Mouse (Mus musculus): ENCODE measurements at regions not wholly inside any gene's neighbourhood (a gene's known extent, or its start where the extent isn't known, plus 50 kb on each side); places are given as distances from the start of the nearest gene placed in this dataset.

GRCm38 (mm10) chr12:71768471-71768870, 62.4 kb upstream of the Daam1 start:
- peaks cover 23% of the 10 kb centered on the region for H3K27me3 ChIP-seq (ENCODE audit: insufficient read depth, low read length)
- peaks cover 3% of the 10 kb centered on the region; the same call in 1 of the 2 replicates for H3K4me1 ChIP-seq (ENCODE audit: insufficient read depth, low read depth, low read length)
- peak; percentile 45; the same call in 1 of the 2 replicates for ATAC-seq (ENCODE audit: extremely low read depth, insufficient number of reproducible peaks, low FRiP score, poor library complexity, severe bottlenecking)
- no peaks in the 10 kb centered on the region for H3K9me3 ChIP-seq (replicated peaks)
- no peaks in the 10 kb centered on the region for H3K36me3 ChIP-seq (replicated peaks)
- DNase-seq (ENCODE audit: low spot score): peak; percentile 67
- TF ChIP-seq POLR2AphosphoS5 (IDR thresholded peaks at IDR 0.05; ENCODE audit: insufficient replicate concordance, low read depth, low read length): no peak
- TF ChIP-seq GATA1 (IDR thresholded peaks at IDR 0.05; ENCODE audit: borderline replicate concordance, low read length): no peak
- no peak for TF ChIP-seq TAL1 (conservative IDR thresholded peaks at IDR 0.05; ENCODE audit: low read depth, low read length)
- TF ChIP-seq GATA2 (IDR thresholded peaks at IDR 0.05; ENCODE audit: borderline replicate concordance, low read depth, low read length): no peak
- TF ChIP-seq CTCF (IDR thresholded peaks at IDR 0.05; ENCODE audit: low read depth, low read length): peak; percentile 84
- H3K4me3 ChIP-seq (ENCODE audit: low read depth, low read length): no peak overlapping the region

- TF ChIP-seq GATA2 (IDR thresholded peaks at IDR 0.05; ENCODE audit: borderline replicate concordance, low read depth, low read length) (no peak), TAL1 (conservative IDR thresholded peaks at IDR 0.05; ENCODE audit: low read depth, low read length) (no peak), POLR2AphosphoS5 (IDR thresholded peaks at IDR 0.05; ENCODE audit: insufficient replicate concordance, low read depth, low read length) (no peak), GATA1 (IDR thresholded peaks at IDR 0.05; ENCODE audit: borderline replicate concordance, low read length) (no peak), CTCF (IDR thresholded peaks at IDR 0.05; ENCODE audit: low read depth, low read length) (no peak)
- no peaks in the 10 kb centered on the region for H3K9me3 ChIP-seq (replicated peaks)
- H3K4me1 ChIP-seq (ENCODE audit: insufficient read depth, low read depth, low read length): peaks cover 3% of the 10 kb centered on the region; the same call in 1 of the 2 replicates
- no peak overlapping the region for H3K4me3 ChIP-seq (ENCODE audit: low read depth, low read length)
- ATAC-seq (ENCODE audit: extremely low read depth, insufficient number of reproducible peaks, low FRiP score, poor library complexity, severe bottlenecking) (no peak), DNase-seq (ENCODE audit: low spot score) (peak; percentile 6)
- H3K27me3 ChIP-seq (ENCODE audit: insufficient read depth, low read length): peaks cover 20% of the 10 kb centered on the region
- H3K36me3 ChIP-seq (replicated peaks): no peaks in the 10 kb centered on the region
Observed at GRCm38 (mm10) chr12:71768890-71769289, 62.0 kb upstream of the Daam1 start.

GRCm38 (mm10) chr12:71769302-71769701, 61.6 kb upstream of the Daam1 start:
- no peak for DNase-seq (ENCODE audit: low spot score)
- ATAC-seq (ENCODE audit: extremely low read depth, insufficient number of reproducible peaks, low FRiP score, poor library complexity, severe bottlenecking): no peak
- Histone ChIP-seq H3K4me3 (ENCODE audit: low read depth, low read length) (no peak overlapping the region), H3K27me3 (ENCODE audit: insufficient read depth, low read length) (peaks cover 19% of the 10 kb centered on the region), H3K9me3 (replicated peaks) (no peaks in the 10 kb centered on the region), H3K36me3 (replicated peaks) (no peaks in the 10 kb centered on the region), H3K4me1 (ENCODE audit: insufficient read depth, low read depth, low read length) (peaks cover 3% of the 10 kb centered on the region; the same call in 1 of the 2 replicates)
- TF ChIP-seq GATA1 (IDR thresholded peaks at IDR 0.05; ENCODE audit: borderline replicate concordance, low read length) (no peak), POLR2AphosphoS5 (IDR thresholded peaks at IDR 0.05; ENCODE audit: insufficient replicate concordance, low read depth, low read length) (no peak), CTCF (IDR thresholded peaks at IDR 0.05; ENCODE audit: low read depth, low read length) (no peak), TAL1 (conservative IDR thresholded peaks at IDR 0.05; ENCODE audit: low read depth, low read length) (no peak), GATA2 (IDR thresholded peaks at IDR 0.05; ENCODE audit: borderline replicate concordance, low read depth, low read length) (no peak)

GRCm38 (mm10) chr12:71773891-71774290, 57.0 kb upstream of the Daam1 start:
- no peaks in the 10 kb centered on the region for H3K9me3 ChIP-seq (replicated peaks)
- H3K4me1 ChIP-seq (ENCODE audit: insufficient read depth, low read depth, low read length): peaks cover 1% of the 10 kb centered on the region; the same call in 1 of the 2 replicates
- DNase-seq (ENCODE audit: low spot score) (no peak), ATAC-seq (ENCODE audit: extremely low read depth, insufficient number of reproducible peaks, low FRiP score, poor library complexity, severe bottlenecking) (no peak)
- no peak for TF ChIP-seq CTCF (IDR thresholded peaks at IDR 0.05; ENCODE audit: low read depth, low read length)
- no peak for TF ChIP-seq GATA1 (IDR thresholded peaks at IDR 0.05; ENCODE audit: borderline replicate concordance, low read length)
- no peak for TF ChIP-seq TAL1 (conservative IDR thresholded peaks at IDR 0.05; ENCODE audit: low read depth, low read length)
- no peak for TF ChIP-seq GATA2 (IDR thresholded peaks at IDR 0.05; ENCODE audit: borderline replicate concordance, low read depth, low read length)
- TF ChIP-seq POLR2AphosphoS5 (IDR thresholded peaks at IDR 0.05; ENCODE audit: insufficient replicate concordance, low read depth, low read length): no peak
- peaks cover 32% of the 10 kb centered on the region for H3K27me3 ChIP-seq (ENCODE audit: insufficient read depth, low read length)
- no peak overlapping the region for H3K4me3 ChIP-seq (ENCODE audit: low read depth, low read length)
- no peaks in the 10 kb centered on the region for H3K36me3 ChIP-seq (replicated peaks)

GRCm38 (mm10) chr12:71775126-71775525, 55.8 kb upstream of the Daam1 start:
- ATAC-seq (ENCODE audit: extremely low read depth, insufficient number of reproducible peaks, low FRiP score, poor library complexity, severe bottlenecking): no peak
- TF ChIP-seq GATA1 (IDR thresholded peaks at IDR 0.05; ENCODE audit: borderline replicate concordance, low read length) (no peak), TAL1 (conservative IDR thresholded peaks at IDR 0.05; ENCODE audit: low read depth, low read length) (no peak), GATA2 (IDR thresholded peaks at IDR 0.05; ENCODE audit: borderline replicate concordance, low read depth, low read length) (no peak), CTCF (IDR thresholded peaks at IDR 0.05; ENCODE audit: low read depth, low read length) (no peak), POLR2AphosphoS5 (IDR thresholded peaks at IDR 0.05; ENCODE audit: insufficient replicate concordance, low read depth, low read length) (no peak)
- no peak for DNase-seq (ENCODE audit: low spot score)
- H3K27me3 ChIP-seq (ENCODE audit: insufficient read depth, low read length): peaks cover 39% of the 10 kb centered on the region
- no peaks in the 10 kb centered on the region for H3K36me3 ChIP-seq (replicated peaks)
- H3K4me3 ChIP-seq (ENCODE audit: low read depth, low read length): no peak overlapping the region
- H3K4me1 ChIP-seq (ENCODE audit: insufficient read depth, low read depth, low read length): no peaks in the 10 kb centered on the region
- H3K9me3 ChIP-seq (replicated peaks): no peaks in the 10 kb centered on the region

- peaks cover 42% of the 10 kb centered on the region for H3K27me3 ChIP-seq (ENCODE audit: insufficient read depth, low read length)
- no peaks in the 10 kb centered on the region for H3K36me3 ChIP-seq (replicated peaks)
- H3K4me3 ChIP-seq (ENCODE audit: low read depth, low read length): no peak overlapping the region
- TF ChIP-seq CTCF (IDR thresholded peaks at IDR 0.05; ENCODE audit: low read depth, low read length) (no peak), GATA1 (IDR thresholded peaks at IDR 0.05; ENCODE audit: borderline replicate concordance, low read length) (no peak), POLR2AphosphoS5 (IDR thresholded peaks at IDR 0.05; ENCODE audit: insufficient replicate concordance, low read depth, low read length) (no peak), TAL1 (conservative IDR thresholded peaks at IDR 0.05; ENCODE audit: low read depth, low read length) (no peak), GATA2 (IDR thresholded peaks at IDR 0.05; ENCODE audit: borderline replicate concordance, low read depth, low read length) (no peak)
- DNase-seq (ENCODE audit: low spot score) (no peak), ATAC-seq (ENCODE audit: extremely low read depth, insufficient number of reproducible peaks, low FRiP score, poor library complexity, severe bottlenecking) (no peak)
- no peaks in the 10 kb centered on the region for H3K4me1 ChIP-seq (ENCODE audit: insufficient read depth, low read depth, low read length)
- H3K9me3 ChIP-seq (replicated peaks): no peaks in the 10 kb centered on the region
Observed at GRCm38 (mm10) chr12:71778137-71778536, 52.7 kb upstream of the Daam1 start.
